Mouse (Mus musculus) urinary bladder, adult 18-20 months (tissue): ENCODE measurements around the gene Cryzl2.

Experiments
- DNase-seq, 2 experiments: peaks; one replicate each; pipeline ENCODE4 v3.0.0; 2022; ENCODE audit warnings: low spot score in 2 of 2, mixed read lengths in 2 of 2

Cryzl2 gene

GRCm38 (mm10) chr1:157476231-157476630, 17.9 kb downstream of the Cryzl2 start:
- no peak for DNase-seq

- DNase-seq, result no peak
These were observed 21.7 kb downstream of the Cryzl2 start for GRCm38 (mm10) chr1:157480090-157480489.

- DNase-seq, result no peak
These were observed 22.5 kb downstream of the Cryzl2 start for GRCm38 (mm10) chr1:157480901-157481300.

GRCm38 (mm10) chr1:157481666-157482065, 23.3 kb downstream of the Cryzl2 start:
- no peak for DNase-seq

- no peak for DNase-seq
These were observed 25.8 kb downstream of the Cryzl2 start for GRCm38 (mm10) chr1:157484161-157484560.

GRCm38 (mm10) chr1:157500657-157501056, 42.3 kb downstream of the Cryzl2 start:
- no peak for DNase-seq

GRCm38 (mm10) chr1:157501352-157501945, 43.1 kb downstream of the Cryzl2 start:
- DNase-seq, result no peak

- no peak for DNase-seq
These were observed 44.7 kb downstream of the Cryzl2 start for GRCm38 (mm10) chr1:157503071-157503470.

GRCm38 (mm10) chr1:157506522-157506921, 48.1 kb downstream of the Cryzl2 start, which contains the start of gene Sec16b:
Gene Sec16b, plus strand, starts transcription at chr1:157506728.
- DNase-seq, result no peak

GRCm38 (mm10) chr1:157506995-157507595, 48.7 kb downstream of the Cryzl2 start:
- DNase-seq, result no peak

GRCm38 (mm10) chr1:157507814-157508213, 49.4 kb downstream of the Cryzl2 start:
- peak in 1 of 2 experiments; percentile 33 for DNase-seq

GRCm38 (mm10) chr1:157512690-157513448, 54.5 kb downstream of the Cryzl2 start:
- DNase-seq, result no peak

- DNase-seq, result no peak
These were observed 55.2 kb downstream of the Cryzl2 start for GRCm38 (mm10) chr1:157513559-157513958.

- DNase-seq, result no peak
These were observed 55.9 kb downstream of the Cryzl2 start for GRCm38 (mm10) chr1:157514298-157514697.

- DNase-seq, result no peak
These were observed 58.7 kb downstream of the Cryzl2 start for GRCm38 (mm10) chr1:157516838-157517808.

GRCm38 (mm10) chr1:157518111-157518523, 59.7 kb downstream of the Cryzl2 start:
- no peak for DNase-seq

GRCm38 (mm10) chr1:157519396-157519795, 61.0 kb downstream of the Cryzl2 start:
- no peak for DNase-seq

GRCm38 (mm10) chr1:157522322-157522721, 63.9 kb downstream of the Cryzl2 start:
- no peak for DNase-seq

- DNase-seq, result no peak
These were observed 66.4 kb downstream of the Cryzl2 start for GRCm38 (mm10) chr1:157524775-157525174.

- peak in 1 of 2 experiments; percentile 33 for DNase-seq
These were observed 67.4 kb downstream of the Cryzl2 start for GRCm38 (mm10) chr1:157525692-157526354.

- DNase-seq, result no peak
These were observed 68.2 kb downstream of the Cryzl2 start for GRCm38 (mm10) chr1:157526625-157527024.
